Mouse (Mus musculus) right cerebral cortex, postnatal 10 days (tissue): Measurements from ENCODE around the gene Prpf3.
"Not testable (repeated sequence)": the region's sequence is repeated elsewhere in the genome, so short reads cannot be mapped to it uniquely, and the experiment has no call there.

Experiments used
- DNase-seq, 2 experiments: peaks; one replicate each; pipeline ENCODE4 v3.0.0; 2021; ENCODE audit warnings: low spot score in 2 of 2

The Prpf3 gene

GRCm38 (mm10) chr3:95820046-95821010 is 35.4 kb downstream of the Prpf3 start:
- DNase-seq = no peak

- DNase-seq = peak; percentile 100
Measured at GRCm38 (mm10) chr3:95819351-95819985, 36.2 kb downstream of the Prpf3 start.

- DNase-seq = peak; percentile 88 to 89
Measured at GRCm38 (mm10) chr3:95818571-95819288, 37.0 kb downstream of the Prpf3 start, which contains the start of gene Rprd2. Gene Rprd2, minus strand, starts transcription at chr3:95818863.

- peak; percentile 56 for DNase-seq
Measured at GRCm38 (mm10) chr3:95818026-95818511, 37.6 kb downstream of the Prpf3 start.

GRCm38 (mm10) chr3:95816681-95817080 is 39.0 kb downstream of the Prpf3 start:
- DNase-seq = no peak

- DNase-seq = no peak
Measured at GRCm38 (mm10) chr3:95808384-95808783, 47.3 kb downstream of the Prpf3 start.

GRCm38 (mm10) chr3:95807630-95808029 is 48.1 kb downstream of the Prpf3 start:
- not testable (repeated sequence) for DNase-seq

- no peak for DNase-seq
Measured at GRCm38 (mm10) chr3:95806677-95807076, 49.0 kb downstream of the Prpf3 start.

- DNase-seq = no peak
Measured at GRCm38 (mm10) chr3:95803851-95804250, 51.8 kb downstream of the Prpf3 start.

GRCm38 (mm10) chr3:95798756-95799155 is 56.9 kb downstream of the Prpf3 start:
- DNase-seq = no peak

GRCm38 (mm10) chr3:95794299-95794698 is 61.4 kb downstream of the Prpf3 start:
- no peak for DNase-seq

- DNase-seq = no peak
Measured at GRCm38 (mm10) chr3:95793662-95794061, 62.0 kb downstream of the Prpf3 start.

GRCm38 (mm10) chr3:95785501-95785900 is 70.2 kb downstream of the Prpf3 start:
- DNase-seq = no peak
